Mouse (Mus musculus) midbrain, embryonic 16.5 days (tissue): ENCODE data around the gene Ikzf3. TPM values are rescaled to one million over a fixed set of nuclear protein-coding genes. Genes with fewer than 3 reads are reported as not detected.
A peak's percentile ranks its signal among the peaks of the same experiment; 100 is the strongest.

Experiments
- ATAC-seq: fragments of 200-750 bp; cut with Nextera tagmentation; 2 replicates; pipeline ENCODE4 v1.8.0; 2017; ENCODE audit warnings: moderate TSS enrichment
- H3K27ac ChIP-seq: fragments of 300-500 bp; sonication (generic); 2 replicates; pipeline ENCODE4 v1.5.1; 2014; ENCODE audit warnings: mild to moderate bottlenecking, low read length, mixed read lengths
- H3K27me3 ChIP-seq: fragments of 300-500 bp; sonication (generic); 2 replicates; pipeline ENCODE4 v1.6.1; 2014; ENCODE audit warnings: low read depth, low read length, mixed read lengths; ENCODE audit not compliant: control insufficient read depth, insufficient read depth
- H3K36me3 ChIP-seq: fragments of 300-500 bp; sonication (generic); 2 replicates; pipeline ENCODE4 v1.6.1; 2014; ENCODE audit warnings: mild to moderate bottlenecking, low read length, moderate library complexity, mixed read lengths; ENCODE audit not compliant: control insufficient read depth, insufficient read depth
- H3K4me1 ChIP-seq: fragments of 300-500 bp; sonication (generic); 2 replicates; pipeline ENCODE4 v1.6.1; 2014; ENCODE audit warnings: mild to moderate bottlenecking, low read length, mixed read lengths; ENCODE audit not compliant: control insufficient read depth, insufficient read depth
- H3K4me2 ChIP-seq: fragments of 300-500 bp; sonication (generic); 2 replicates; pipeline ENCODE4 v1.6.1; 2014; ENCODE audit warnings: mild to moderate bottlenecking, low read length, mixed read lengths
- H3K4me3 ChIP-seq: fragments of 300-500 bp; sonication (generic); 2 replicates; pipeline ENCODE4 v1.5.1; 2014; ENCODE audit warnings: low read depth, mild to moderate bottlenecking, low read length, moderate library complexity, mixed read lengths
- H3K9ac ChIP-seq: fragments of 300-500 bp; sonication (generic); 2 replicates; pipeline ENCODE4 v1.6.1; 2014; ENCODE audit warnings: low read depth, low read length, mixed read lengths
- H3K9me3 ChIP-seq: fragments of 300-500 bp; sonication (generic); replicated peaks from 2 replicates; pipeline ENCODE4 v1.6.1; 2014; ENCODE audit warnings: mild to moderate bottlenecking, low read length, mixed read lengths; ENCODE audit not compliant: control insufficient read depth, poor library complexity, severe bottlenecking
- whole genome bisulfite sequencing: fragments of 180-500 bp; shearing (Covaris S2); extraction: QIAGEN DNeasy Blood & Tissue Kit; methylation state at CpG from one replicate; pipeline ENCODE4 v1.1.7; 2014; 5-methylcytosine and 5-hydroxymethylcytosine counted together
- polyA plus RNA-seq: library from polyadenylated mRNA; unstranded; fragments of >200 nt; fragmentation: Nextera tagmentation; extraction: Ambion mirVana; gene quantifications from 2 replicates; pipeline ENCODE4 v1.2.1, GENCODE M21; 2015

Ikzf3 gene
- polyA plus RNA-seq, 1 experiment from 2014 or later = not detected

DNA sequence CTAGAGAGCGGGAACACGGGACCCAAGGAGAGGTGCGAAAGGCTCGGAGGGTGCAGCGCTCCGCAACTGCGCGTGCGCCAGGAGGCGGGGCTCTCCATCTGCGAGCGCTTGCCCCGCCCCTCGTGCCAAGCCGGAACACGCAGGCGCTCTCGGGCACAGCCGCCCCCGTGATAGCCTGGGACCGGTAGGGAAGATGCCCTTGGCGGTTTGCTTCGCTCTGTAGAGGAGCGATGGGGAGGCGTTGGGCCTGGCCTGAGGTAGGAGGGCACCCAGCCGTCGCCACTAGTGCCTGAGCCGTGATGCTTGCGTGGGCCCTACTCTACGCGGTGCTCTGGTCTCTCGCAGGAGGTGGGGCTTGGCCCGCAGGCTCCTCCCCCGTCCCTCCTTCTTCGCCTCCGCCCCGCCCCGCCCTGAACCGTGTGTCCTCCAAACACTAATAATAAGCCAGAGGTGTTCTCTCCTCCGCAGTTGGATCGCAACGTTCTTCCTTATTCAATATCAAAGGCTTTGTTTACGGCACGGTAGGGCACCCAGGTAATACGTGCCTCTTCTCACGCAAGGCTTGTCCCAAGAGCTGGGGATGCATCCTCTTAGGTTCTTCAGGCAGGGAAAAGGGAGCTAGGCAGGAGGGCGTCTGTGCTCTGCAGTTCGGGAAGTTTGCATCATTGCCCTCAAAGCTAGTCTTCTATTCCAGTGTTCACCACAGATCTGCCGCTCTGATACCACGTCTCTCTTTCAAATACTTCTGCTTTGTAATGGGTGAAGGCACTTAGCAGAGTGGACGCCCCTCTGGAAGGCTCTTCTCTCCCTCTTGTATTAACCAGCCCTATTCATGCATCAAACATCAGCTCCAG is 5.4 kb upstream of the Ikzf3 start, which contains the start of gene Zpbp2:
TSS of gene Zpbp2 (plus strand) at position 123 of the 854 bp plus-strand sequence.
- whole genome bisulfite sequencing = under 1% methylated on average over 51 of the region's 51 CpGs
- ATAC-seq = peak; percentile 97
- peaks cover 34% of the 10 kb centered on the region for H3K27me3 ChIP-seq

DNA sequence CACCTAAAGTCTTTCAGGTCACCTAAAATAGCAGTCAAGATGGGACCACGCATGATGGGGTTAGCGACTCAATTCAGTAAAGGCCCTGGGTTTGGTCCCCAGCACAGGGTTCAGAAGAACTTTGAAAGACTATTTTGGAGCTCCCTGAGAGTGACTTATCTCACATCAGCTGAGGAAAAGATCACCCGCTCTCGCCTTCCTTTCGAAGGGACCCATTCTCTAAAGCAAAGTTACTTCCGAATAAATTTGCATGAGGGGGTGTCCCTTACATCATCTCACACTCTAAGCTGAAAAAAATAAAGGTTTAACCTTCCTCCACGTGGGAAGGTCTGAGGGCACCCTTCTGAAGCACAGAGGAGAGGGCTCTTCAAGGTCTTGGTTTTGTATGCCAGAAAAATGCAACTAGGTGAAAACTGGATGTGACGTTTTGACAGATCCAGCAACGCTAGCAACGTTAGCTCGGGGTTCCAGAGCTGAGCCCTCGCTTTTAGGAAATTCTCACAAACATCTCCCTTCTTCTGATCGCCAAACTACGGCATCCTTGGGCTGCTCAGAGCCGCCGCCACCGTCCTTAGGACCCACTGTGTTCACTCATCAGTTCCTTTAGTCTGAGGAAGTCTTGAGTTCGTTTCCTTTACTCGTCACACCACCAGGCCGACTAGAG is 4.6 kb upstream of the Ikzf3 start:
- Histone ChIP-seq H3K9ac (peak overlapping the region; percentile 91), H3K4me3 (peak overlapping the region; percentile 84), H3K36me3 (no peaks in the 10 kb centered on the region), H3K4me2 (peak overlapping the region; percentile 91), H3K27me3 (peaks cover 41% of the 10 kb centered on the region), H3K9me3 (no peaks in the 10 kb centered on the region), H3K27ac (peak overlapping the region; percentile 92), H3K4me1 (peaks cover 14% of the 10 kb centered on the region)
- ATAC-seq = peak; percentile 26
- WGBS = 19% methylated on average over 20 of the region's 20 CpGs

More for the DNA sequence above, 5.4 kb upstream of the Ikzf3 start, which contains the start of gene Zpbp2:
- H3K4me3 ChIP-seq = peak within 1 kb of the TSS; percentile 84
- no peaks in the 10 kb centered on the region for H3K9me3 ChIP-seq
- H3K9ac ChIP-seq = peak within 1 kb of the TSS; percentile 91
- peaks cover 8% of the 10 kb centered on the region for H3K4me1 ChIP-seq
- no peaks in the 10 kb centered on the region for H3K36me3 ChIP-seq
- H3K4me2 ChIP-seq = peak within 1 kb of the TSS; percentile 91
- H3K27ac ChIP-seq = peak within 1 kb of the TSS; percentile 92

GRCm38 (mm10) chr11:98549363-98549762 is 3.5 kb upstream of the Ikzf3 start:
- no peaks in the 10 kb centered on the region for H3K9me3 ChIP-seq
- no peak overlapping the region for H3K4me2 ChIP-seq
- ATAC-seq = no peak
- H3K27ac ChIP-seq = no peak overlapping the region
- H3K9ac ChIP-seq = no peak overlapping the region
- no peak overlapping the region for H3K4me3 ChIP-seq
- H3K27me3 ChIP-seq = peaks cover 44% of the 10 kb centered on the region
- peaks cover 16% of the 10 kb centered on the region for H3K4me1 ChIP-seq
- no peaks in the 10 kb centered on the region for H3K36me3 ChIP-seq
- WGBS = 66% methylated on average over 4 of the region's 4 CpGs

DNA sequence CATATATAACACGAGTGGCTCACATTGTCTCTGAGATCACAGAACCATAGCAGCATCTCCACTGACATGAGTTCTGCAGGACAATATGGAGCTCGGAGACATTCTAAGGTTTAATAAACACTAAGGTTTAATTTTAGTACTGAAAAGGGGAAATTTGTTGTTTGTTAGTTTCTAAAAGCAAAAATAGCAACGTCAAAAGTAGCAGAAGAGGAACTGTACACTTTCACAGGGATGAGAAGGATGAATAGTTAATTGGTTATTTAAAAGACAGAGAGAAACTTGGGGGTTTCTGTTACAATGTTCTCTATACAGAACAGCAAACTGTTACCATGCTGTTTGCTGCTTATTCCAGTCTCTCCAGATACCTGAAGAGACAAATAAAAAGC is 1.5 kb upstream of the Ikzf3 start:
- Histone ChIP-seq H3K27ac (no peak overlapping the region), H3K9me3 (no peaks in the 10 kb centered on the region), H3K4me2 (no peak overlapping the region), H3K4me3 (no peak overlapping the region), H3K9ac (no peak overlapping the region), H3K36me3 (no peaks in the 10 kb centered on the region), H3K27me3 (peaks cover 55% of the 10 kb centered on the region), H3K4me1 (peaks cover 16% of the 10 kb centered on the region)
- ATAC-seq = no peak
- 57% methylated on average over 3 of the region's 3 CpGs for WGBS

DNA sequence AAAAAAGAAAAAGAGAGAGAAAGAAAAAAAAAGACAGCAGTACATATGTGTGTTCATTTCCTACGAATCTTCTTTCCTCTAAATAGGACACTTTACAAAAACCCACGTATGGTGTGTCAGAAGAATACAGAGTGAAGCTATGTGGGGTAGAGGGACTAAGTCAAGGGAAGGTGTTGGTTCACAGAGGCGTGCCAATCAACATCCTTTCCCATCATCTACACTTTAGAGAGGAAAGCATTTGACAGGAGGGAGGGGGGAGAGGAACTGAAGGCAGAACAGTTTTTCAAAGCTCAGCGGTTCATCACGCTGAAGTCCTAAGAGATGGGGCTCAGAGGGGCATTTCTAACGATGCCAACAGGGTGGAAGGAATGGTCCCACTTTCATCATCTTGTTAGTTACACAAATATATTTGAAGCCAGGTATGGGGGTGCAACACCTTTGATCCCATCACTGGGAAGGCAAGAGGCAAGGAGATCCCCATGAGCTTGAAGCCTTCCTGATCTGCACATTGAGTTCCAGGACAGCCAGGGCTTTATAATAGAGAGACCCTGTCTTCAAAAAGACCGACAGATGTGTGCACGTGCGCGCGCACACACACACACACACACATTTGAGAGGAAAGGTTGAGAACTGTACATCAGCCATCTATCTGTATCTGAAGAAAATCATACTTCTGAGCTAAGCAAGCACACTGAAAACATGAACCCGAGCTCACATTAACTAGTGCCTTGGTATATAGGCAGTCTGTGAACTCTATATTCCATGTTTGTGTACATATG is 887 bp upstream of the Ikzf3 start:
- Histone ChIP-seq H3K4me1 (peaks cover 16% of the 10 kb centered on the region), H3K9ac (no peak overlapping the region), H3K27ac (no peak overlapping the region), H3K9me3 (no peaks in the 10 kb centered on the region), H3K36me3 (no peaks in the 10 kb centered on the region), H3K4me2 (no peak overlapping the region), H3K27me3 (peaks cover 55% of the 10 kb centered on the region), H3K4me3 (no peak overlapping the region)
- ATAC-seq = no peak
- 40% methylated on average over 12 of the region's 12 CpGs for WGBS

DNA sequence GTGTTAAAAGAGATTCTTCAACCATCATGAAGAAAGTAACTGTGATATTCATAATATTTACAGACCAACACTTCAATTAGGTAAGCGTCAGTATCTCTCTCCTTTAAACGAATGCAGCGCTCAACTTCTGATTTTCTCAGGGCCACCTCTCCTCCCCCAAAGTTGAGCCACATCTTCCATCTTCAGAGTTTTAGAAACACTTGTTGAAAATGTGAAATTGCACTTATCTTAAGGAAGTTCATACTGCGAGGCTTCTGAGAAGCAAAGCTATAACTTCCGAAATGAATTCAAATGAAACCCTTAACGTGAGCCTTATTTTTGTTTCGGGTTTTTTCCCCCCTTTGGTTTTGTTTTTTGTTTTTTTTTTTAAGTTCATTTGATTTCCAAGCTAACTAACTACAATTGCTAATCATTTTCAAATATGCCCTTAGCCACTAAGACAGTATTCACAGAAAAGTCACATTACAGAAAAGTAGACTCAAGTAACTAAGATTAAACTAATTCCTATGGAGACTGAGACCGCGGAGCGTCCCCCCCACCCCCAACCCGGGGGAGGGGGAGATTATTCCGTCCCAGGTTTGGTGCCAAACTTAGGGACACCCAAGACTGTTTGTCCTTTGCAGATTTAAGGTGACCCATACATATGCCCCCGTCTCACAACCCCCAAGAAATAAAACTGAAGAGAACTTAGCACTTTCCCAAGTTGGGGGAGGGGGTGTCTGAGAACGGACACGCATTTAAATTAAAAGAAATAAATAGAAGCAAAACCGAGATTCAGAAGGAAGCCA is 747 bp downstream of the Ikzf3 start:
- no peak for ATAC-seq
- Histone ChIP-seq H3K36me3 (no peaks in the 10 kb centered on the region), H3K27ac (no peak overlapping the region), H3K9ac (peak overlapping the region; percentile 62), H3K4me2 (peak overlapping the region; percentile 98), H3K27me3 (peaks cover 57% of the 10 kb centered on the region), H3K9me3 (no peaks in the 10 kb centered on the region), H3K4me3 (peak overlapping the region; percentile 52), H3K4me1 (peaks cover 8% of the 10 kb centered on the region; the same call in 1 of the 2 replicates)
- WGBS = 4% methylated on average over 16 of the region's 16 CpGs

- peaks cover 8% of the 10 kb centered on the region; the same call in 1 of the 2 replicates for H3K4me1 ChIP-seq
- no peaks in the 10 kb centered on the region for H3K9me3 ChIP-seq
- H3K4me3 ChIP-seq = no peak overlapping the region
- 90% methylated on average over 1 of the region's 1 CpGs for WGBS
- no peak overlapping the region for H3K27ac ChIP-seq
- no peak overlapping the region for H3K9ac ChIP-seq
- ATAC-seq = no peak
- H3K4me2 ChIP-seq = no peak overlapping the region
- H3K36me3 ChIP-seq = no peaks in the 10 kb centered on the region
- H3K27me3 ChIP-seq = peaks cover 45% of the 10 kb centered on the region
Measured at GRCm38 (mm10) chr11:98543414-98543813, 2.4 kb downstream of the Ikzf3 start.

DNA sequence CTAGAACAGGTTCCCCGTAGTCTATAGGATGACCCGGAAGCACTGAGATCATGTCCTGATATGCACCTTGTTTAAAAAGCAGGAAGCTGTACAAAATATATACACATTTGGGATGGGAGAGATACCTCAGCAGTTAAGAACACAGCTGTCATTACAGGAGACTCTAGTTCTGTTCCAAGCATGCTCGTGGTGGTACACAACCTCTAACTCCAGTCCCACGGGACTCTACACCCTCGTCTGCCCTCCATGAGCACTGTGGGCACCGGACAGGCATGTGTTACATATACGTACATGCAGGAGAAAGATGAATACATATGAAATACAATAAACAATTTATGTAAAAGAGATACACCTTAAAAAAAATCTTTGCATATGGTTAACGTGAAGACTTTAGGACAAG is 3.3 kb downstream of the Ikzf3 start:
- Histone ChIP-seq H3K4me2 (no peak overlapping the region), H3K4me3 (no peak overlapping the region), H3K27ac (no peak overlapping the region), H3K9ac (no peak overlapping the region), H3K9me3 (no peaks in the 10 kb centered on the region), H3K27me3 (peaks cover 38% of the 10 kb centered on the region), H3K4me1 (peaks cover 8% of the 10 kb centered on the region; the same call in 1 of the 2 replicates), H3K36me3 (no peaks in the 10 kb centered on the region)
- ATAC-seq = no peak
- WGBS = 80% methylated on average over 8 of the region's 8 CpGs
